Mouse (Mus musculus): ENCODE results near the gene Donson.

DNA sequence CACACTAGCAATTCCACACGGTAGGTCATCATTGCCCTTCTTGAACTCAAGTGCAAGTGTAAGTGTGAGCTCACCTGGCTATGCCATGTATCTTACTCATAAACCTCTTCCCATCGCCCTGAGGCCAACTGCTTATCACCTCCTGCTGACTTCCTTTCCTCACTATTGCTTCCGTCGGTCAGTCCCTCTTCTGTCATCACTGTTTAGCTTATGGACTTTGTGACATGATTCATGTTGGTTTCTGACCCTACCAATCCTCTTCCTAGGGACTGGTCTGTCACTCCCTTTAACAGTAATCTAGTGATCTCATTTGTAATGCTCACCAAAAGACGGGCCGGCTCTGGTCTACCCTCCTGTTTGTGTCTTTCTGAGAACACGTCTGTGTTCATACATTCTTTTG is 21.7 kb upstream of the Donson start:
- TF ChIP-seq CTCF (IDR thresholded peaks at IDR 0.05; ENCODE audit: insufficient read depth, low read length) (no peak), POLR2A (IDR thresholded peaks at IDR 0.05; ENCODE audit: borderline replicate concordance, extremely low read depth, low read depth, low read length) (no peak)
